Mouse (Mus musculus): Measurements from ENCODE around the gene Pde2a.

Gene Pde2a

DNA sequence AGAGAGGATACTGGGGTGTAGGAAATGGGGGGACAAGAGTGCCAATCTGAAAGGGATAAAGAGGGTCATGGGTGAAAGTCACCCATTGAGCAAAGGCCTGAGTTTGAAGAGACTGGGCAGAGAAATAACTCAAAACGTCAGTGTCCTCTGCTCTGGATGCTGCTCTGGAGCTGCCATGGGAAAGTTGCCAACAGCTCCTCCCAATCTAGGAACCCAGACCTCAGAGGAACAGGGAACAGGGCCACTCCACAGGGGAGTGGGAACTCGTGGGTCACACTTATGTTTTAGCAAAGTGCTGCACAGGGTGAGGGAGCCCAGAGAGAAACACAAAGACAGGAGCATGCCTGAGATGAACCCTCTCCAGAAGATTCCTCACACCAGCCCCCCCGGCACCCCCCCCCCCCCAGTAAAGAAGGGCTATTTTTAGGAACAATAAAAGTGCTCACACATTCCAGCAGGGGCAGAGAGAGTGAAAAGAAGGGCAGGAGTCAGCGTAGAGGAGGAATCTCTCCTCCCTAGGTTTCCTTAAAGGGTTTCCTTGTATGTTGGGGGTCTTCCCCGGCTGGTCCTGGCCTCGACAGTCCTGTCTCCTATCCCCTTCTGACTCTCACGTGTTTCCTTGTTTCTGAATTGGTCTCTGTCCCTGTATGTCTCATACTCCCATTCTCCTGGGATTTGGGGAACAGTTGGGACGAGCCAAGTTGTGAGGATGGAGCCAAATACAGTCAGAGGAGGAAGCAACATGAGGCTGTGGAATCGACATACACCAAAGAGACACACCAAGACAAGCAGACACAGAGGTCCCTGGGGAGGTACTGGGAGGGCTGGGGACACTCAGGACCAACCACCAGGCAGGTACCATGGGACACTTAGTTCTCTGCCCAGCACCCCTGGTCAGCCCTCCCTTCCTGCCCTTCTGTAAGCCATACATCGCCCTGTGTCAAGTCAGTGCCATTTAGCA lies 51.4 kb downstream of the Pde2a start:
- DNase-seq (ENCODE audit: low read depth, low spot score) = no peak

DNA sequence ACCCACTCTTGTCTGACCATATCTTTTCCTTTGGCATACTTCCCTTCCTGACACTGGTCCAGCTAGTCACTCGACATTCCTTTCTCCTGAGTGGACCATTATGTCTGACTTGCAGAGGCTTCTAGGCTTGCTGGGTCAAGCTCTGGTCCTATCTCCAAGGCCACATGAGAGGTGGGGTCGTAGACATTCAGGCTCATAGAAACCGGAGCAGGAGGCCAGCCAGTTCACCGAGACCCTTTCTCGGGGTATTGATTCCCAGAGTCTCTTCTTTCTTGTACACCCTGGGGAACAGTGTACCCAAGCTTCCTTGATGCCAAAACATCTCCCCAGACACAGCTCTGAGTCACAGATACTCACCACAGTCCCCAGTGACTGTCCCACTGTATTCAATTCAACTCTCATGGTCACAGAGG lies 52.9 kb downstream of the Pde2a start:
- no peak for DNase-seq (ENCODE audit: low read depth, low spot score)

DNA sequence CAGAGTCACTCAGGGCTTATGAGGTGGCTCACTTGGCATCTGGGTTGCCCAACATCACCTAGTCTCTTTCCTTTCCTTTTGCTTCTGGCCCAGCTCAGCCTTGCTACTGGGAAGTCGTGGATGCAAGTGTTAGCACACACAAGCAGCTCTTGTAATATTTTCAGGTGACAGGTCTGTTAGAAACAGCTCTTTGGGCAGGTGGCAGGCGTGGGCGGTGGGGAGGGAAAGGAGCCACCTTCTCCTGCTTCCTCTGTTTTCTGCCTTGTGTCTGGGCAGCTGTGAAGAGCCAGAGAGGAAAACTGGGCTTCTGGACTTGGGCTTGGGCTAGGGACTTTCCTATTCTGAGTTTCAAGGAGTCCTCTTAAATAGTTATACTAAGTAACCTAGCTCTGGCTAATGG lies 54.5 kb downstream of the Pde2a start:
- DNase-seq (ENCODE audit: low read depth, low spot score) = no peak

DNA sequence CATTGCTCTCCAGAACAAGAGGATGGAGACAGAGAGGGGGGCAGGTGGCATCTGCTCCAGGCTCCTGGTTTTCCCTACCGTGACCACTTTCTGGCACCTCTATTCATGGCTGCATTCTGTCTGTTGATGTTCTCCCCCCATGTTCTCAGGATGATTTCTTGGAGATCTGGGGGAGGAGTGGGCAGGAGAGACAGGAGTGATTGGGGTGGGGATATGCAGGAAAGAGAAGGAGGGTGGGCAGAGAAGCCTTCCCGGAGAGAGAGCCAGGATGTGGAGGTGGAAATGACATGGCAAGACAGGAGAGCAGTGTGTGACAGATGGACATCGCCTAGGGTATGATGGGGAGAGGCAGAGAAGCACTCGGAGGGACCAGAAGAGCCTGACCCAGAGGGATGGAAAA lies 55.0 kb downstream of the Pde2a start:
- no peak for DNase-seq (ENCODE audit: low read depth, low spot score)

DNA sequence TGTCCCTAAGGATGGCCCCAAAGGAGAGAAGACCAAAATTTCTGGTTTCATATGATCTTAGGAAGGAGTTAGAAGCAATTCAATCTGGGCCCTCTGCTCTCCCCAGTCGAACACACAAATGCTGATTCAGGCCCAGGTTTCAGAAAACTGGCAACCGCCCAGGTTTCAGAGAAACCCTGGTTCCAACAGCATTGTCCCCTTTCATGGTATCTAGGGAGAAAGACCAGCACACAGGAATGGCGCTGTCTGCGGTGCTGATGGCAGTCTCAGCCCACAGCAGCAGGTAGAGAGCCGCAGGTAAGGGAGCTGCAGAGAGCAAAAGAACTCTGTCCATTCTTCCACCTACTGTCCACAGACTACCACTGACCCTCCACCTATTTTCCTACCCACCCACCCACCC lies 55.7 kb downstream of the Pde2a start:
- DNase-seq (ENCODE audit: low read depth, low spot score) = no peak

DNA sequence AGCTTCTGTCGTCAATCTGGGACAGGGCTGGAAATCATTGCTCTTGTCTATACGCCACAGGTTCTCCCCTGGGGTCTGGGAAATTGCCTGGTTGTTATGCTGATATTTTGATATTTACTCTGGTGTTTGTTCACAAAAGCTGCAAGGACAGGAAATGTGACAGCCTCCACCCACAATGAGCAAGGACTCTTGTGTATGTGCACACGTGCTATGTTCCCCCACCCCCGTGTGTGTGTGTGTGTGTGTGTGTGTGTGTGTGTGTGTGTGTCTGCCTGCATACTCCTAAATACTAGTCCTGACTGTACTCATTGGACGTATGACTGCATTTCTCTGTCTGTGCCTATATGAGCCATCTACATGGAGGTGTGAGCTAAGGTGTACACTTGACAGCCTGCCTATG lies 56.6 kb downstream of the Pde2a start:
- no peak for DNase-seq (ENCODE audit: low read depth, low spot score)

DNA sequence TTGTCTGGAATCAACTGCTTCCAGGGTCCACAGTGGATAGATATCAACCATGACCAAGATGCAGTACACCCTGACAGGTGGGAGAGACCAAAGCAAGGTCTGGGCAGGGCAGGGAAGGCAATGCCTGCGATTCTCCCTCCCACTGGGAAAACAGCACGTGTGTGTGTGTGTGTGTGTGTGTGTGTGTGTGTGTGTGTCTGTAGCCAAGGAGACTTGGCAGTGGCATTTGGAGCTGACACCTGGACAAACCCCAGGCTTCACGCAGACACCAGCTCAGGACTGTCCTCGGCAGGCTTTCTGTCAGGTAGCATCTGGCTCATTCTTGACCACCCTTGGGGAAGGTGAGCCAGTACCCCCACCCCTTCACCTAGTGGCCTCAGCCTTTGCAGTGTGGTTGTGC lies 58.4 kb downstream of the Pde2a start:
- no peak for DNase-seq (ENCODE audit: low read depth, low spot score)

DNA sequence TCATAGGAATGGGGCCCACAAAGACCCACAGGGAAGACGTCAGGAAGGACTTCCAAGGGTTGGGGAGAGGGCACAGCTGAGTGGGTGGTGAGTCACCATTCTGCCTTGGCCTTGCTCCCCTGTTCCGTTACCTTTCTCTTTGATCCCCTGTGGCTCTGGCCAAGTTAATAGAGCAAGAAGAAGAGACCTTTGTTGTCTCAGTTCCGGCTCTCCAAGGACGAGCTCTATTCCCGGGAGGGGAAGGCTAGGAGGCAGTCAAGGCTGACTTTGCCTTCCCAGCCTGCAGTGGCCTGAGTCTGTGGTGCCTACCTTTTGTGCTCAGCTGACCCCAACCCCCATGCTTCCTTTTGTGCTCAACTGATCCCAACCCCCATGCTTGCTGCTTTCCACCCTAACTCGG lies 59.2 kb downstream of the Pde2a start:
- DNase-seq (ENCODE audit: low read depth, low spot score) = no peak

DNA sequence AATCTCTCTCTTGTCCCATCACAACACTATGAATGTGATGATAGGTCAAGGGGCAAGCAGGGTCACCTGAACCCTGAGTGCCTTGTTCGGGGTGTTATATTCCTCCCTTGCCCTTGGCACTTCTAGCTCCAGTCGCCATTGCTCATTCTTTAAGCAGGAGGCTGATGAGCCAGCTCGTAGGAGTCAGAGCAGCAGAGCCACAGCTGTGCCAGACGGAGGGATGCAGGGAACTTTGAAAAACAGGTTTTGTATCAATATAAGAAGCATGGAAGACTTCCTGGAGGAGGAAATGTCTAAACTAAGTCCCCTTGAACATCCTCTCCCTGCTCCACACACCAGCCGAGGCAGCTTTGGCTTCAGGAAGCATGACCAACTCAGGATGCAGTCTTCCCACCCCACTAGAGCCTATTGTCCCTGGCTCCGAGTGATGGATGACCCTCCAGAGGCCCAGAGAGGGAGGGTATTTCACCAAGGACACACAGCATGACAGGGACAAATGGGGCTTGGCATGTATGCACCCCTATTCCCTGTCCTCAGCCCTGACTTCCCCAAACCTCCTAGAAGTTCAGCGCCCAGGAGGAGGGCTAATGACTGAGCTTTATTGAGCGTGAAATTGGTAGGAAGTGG lies 60.5 kb downstream of the Pde2a start:
- DNase-seq (ENCODE audit: low read depth, low spot score) = no peak

DNA sequence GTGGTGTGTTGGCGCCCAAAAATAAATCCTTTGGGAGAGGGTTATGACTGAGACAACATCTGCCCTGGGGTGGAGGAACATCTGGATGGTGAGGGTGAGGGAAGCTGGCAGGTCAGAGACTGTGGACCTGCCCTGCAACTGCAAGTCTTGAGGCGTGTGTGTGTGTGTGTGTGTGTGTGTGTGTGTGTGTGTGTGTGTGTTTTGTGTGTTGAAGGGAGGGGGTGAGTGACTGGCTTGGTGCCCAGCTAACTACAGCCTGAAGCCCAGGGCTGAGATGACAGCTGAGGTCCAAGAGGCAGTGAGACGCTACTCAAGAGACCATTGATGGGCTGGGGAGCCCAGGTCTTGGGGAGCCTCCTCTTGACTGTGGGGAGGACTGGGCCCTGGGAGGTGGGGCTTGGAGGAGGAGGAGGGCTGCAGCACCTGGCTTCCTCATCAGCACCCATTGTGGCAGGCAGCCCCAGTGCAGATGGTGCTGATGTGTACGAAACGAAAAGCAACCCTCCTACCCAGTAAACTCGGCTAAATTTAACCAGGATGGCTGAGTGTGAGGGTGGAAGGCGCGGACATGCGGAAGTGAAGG lies 61.1 kb downstream of the Pde2a start:
- no peak for DNase-seq (ENCODE audit: low read depth, low spot score)

DNA sequence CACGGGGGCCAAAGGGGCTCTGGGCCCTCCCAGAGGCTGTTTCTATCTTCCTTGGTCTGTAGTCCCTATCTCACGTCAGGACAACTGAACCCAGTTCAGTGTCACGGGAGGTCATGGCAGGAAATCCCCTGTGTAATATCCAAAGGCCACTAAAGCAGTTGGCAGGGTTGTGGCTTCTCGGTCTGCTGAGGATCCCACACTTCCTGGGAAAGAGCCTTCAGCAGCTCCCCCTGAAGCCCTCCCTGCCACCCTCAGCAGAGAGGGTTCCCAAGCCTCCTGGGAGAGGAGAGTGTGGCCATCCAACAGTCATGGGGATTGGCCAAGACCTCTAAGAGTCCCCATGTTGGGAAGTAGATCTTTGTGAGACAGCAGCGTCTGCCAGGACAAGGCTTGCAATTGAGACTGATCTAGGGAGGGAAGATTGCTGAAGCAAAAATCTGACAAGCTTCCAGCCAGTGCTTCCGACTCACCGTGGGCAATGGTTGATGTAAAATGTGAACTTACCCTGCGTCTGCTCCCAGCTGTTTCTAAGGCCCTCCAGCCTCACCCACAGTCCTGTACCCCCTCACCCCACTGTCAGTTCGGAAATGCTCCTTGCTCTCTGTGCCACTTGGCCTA lies 62.1 kb downstream of the Pde2a start:
- DNase-seq (ENCODE audit: low read depth, low spot score) = no peak

DNA sequence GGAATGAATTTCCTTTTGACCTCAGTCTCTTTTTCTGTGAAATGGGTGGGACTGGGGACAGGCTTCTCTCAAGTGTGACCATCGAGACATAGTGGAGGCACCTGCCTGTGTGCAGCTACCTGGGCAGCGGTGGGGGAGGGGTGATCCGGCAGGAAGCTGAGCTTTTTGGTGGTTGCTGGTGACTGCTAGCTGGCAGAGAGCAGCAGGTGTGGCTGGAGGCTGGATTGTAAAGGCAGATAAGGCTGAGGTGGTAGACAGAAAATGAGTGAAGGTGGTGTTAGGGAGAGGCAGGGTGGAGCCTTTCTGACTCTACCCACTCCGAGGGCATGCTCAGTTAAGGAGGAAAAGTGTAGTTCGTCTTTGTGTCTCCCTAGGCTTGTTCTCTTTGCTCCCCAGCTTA lies 65.6 kb downstream of the Pde2a start:
- DNase-seq (ENCODE audit: low read depth, low spot score) = no peak

DNA sequence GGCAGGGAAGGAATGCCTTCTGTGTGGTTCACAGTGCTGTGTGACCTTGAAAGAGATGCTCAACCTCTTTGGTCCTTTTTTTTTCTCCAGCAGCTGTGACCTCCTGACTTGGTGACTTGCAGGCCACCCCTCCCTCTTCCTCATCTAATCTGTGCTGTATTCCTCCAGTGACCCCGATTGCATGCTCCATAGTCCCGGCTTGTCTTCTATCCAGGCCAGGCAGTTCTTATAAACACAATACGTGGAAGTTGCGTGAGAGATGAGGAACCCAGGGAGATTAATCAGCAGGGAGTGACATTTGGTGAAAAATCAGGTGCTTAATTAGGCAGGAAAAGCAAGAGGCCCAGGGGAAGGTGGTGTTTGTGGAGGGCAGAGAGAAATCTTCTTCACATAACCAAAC lies 69.5 kb downstream of the Pde2a start:
- DNase-seq (ENCODE audit: low read depth, low spot score) = no peak

DNA sequence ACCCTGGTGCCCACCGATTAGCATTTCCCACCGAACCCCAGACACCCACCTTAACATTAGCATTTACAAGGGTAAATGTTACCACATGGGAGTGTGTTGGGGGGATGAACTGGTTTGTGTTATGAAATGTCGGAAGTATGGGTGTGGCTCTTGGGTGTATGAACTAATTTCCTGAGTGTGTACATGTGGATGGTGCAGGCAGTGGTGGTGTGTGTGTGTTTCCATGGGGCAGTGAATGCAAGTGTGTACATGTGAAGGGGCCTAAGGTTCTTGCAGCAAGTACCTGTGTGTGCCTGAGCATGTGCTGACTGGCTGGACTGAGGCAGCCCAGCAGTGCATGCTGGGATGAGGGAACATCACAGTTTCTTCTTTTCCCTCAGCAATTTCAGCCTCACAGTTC lies 76.9 kb downstream of the Pde2a start:
- DNase-seq (ENCODE audit: low read depth, low spot score) = no peak

DNA sequence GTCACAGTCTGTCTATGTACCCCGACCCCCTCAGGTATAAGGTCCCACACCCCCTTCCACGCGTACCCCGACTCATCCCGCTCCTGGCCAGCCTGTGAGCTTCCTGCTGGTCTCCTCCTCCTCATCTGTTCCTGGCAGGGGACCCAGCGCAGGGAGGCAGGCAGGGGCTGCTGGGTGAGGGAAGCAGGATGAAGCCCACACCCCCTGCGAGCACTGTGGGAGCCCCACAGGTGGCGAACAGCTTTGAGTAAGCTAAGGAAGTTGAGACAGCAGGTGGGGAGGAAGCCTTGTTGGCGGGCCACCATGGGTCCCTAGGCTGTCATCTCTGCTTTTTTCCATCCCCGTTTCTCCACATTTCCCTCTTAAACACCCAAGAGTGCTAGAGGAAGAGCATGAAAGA lies 77.8 kb downstream of the Pde2a start:
- no peak for DNase-seq (ENCODE audit: low read depth, low spot score)

DNA sequence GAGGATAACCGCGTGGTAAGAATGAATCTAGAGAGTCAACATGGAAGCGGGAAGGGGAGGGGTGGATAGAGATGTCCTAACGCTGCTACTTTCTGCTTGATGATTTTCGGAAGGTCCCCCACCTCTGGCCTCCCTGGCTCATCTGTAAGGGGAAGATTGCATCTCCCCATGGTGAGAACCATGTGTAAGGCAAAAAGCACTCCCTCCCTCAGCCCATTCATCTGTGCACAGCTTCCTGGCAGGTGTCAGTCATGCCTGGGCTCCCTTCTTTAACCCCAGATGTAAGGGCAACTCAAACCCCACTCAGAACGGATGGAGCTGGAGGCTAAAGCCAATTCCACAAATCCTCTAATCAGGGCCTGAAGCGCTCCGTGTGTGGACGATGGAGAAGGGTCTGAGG lies 78.2 kb downstream of the Pde2a start:
- no peak for DNase-seq (ENCODE audit: low read depth, low spot score)

DNA sequence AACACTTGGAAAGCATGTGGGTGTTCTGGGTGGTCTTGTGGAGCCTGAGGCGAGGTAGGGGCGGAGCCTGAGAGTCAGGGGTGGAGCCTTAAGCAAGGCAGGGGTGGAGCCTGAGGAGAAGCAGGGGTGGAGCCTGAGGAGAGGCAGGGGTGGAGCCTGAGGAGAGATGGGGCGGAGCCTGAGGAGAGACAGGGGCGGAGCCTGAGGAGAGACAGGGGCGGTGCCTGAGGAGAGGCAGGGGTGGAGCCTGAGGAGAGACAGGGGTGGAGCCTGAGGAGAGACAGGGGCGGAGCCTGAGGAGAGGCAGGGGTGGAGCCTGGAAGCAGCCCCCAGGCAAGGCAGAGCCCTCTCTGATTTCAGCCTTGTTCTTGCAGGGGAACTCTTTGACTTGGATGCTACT lies 79.7 kb downstream of the Pde2a start:
- no peak for DNase-seq (ENCODE audit: low read depth, low spot score)

DNA sequence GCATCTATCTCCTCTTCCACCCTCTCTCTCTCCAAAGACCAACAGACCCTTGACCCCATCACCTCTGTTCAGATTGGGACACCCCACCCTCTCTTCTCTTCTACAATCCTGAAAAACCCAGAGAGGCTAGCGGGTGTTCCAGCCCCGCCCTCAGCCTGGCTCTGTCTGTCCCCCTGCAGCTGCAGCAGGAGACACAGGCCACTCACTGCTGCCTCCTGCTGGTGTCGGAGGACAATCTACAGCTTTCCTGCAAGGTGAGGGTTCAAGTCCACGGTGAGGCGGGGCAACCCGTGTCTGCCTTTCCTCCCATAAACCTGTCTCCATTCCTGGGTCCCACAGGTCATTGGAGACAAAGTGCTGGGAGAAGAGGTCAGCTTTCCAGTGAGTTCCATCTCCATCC lies 80.2 kb downstream of the Pde2a start:
- no peak for DNase-seq (ENCODE audit: low read depth, low spot score)

DNA sequence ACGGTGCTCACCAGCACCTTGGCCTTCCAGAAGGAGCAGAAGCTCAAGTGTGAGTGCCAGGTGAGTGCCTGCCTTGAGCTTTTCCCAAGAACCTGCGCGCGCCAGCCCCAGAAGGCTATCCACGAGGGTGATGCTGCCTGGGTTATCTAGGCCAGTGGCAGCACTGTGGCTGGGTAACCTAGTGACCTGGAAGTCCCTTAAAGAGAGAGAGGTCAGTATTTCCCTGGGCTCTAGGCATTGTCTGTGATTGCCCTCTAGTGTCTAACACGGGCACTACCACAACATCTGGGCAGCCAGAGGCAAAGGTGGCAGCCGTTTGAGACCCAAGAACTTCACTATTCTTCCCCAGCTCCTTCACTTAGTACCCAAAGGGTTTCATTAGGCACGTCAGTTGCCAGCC lies 81.9 kb downstream of the Pde2a start:
- DNase-seq (ENCODE audit: low read depth, low spot score) = peak; percentile 65

DNA sequence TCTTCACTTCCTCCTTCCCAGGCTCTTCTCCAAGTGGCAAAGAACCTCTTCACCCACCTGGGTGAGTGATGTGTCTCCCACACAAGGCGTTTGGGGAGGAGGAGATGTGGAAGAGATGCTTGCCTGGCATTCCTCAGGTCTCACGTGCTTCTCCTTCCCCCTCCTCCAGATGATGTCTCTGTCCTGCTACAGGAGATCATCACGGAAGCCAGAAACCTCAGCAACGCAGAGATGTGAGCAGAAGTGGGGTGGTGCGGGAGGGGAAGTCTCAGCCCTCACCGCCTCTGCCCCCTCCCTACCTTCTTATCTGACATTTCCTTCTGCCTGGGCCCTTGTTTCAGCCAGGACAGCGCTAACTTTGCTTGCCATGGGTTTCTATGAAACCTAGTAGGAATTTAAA lies 82.3 kb downstream of the Pde2a start:
- no peak for DNase-seq (ENCODE audit: low read depth, low spot score)

DNA sequence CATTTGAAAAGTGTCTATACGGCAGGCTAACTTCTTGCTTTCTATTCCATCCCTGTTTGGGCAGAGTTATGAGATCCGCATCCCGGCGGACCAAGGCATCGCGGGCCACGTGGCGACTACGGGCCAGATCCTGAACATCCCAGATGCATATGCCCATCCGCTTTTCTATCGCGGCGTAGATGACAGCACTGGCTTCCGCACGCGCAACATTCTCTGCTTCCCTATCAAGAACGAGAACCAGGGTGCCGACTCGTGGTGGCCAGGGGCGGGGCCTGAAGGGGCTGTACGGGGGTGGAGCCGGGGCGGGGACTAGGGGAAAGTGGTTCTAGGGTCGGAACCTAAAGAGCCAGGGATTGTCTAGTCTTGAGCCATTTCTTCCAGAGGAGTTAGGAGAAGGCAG lies 83.0 kb downstream of the Pde2a start:
- no peak for DNase-seq (ENCODE audit: low read depth, low spot score)

DNA sequence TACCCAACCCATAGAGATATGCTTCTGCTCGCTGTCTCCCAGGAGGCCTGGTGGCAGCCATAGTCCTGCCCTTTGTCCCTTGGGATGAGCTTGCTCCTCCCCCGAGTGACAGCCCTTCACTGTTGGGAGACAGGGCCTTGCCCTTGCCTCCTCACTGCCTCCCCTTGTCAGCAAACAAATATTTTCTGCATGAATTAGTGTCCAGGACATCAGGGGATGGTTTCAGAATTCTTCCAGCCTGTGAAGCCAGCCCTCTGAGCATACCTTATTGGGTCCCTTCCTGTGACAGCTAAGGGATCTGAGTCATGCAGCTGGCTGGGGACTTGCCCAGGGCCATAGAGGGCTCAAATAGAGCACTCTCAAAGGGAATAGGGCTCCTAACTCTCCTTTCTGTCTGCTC lies 87.7 kb downstream of the Pde2a start:
- no peak for DNase-seq (ENCODE audit: low read depth, low spot score)

DNA sequence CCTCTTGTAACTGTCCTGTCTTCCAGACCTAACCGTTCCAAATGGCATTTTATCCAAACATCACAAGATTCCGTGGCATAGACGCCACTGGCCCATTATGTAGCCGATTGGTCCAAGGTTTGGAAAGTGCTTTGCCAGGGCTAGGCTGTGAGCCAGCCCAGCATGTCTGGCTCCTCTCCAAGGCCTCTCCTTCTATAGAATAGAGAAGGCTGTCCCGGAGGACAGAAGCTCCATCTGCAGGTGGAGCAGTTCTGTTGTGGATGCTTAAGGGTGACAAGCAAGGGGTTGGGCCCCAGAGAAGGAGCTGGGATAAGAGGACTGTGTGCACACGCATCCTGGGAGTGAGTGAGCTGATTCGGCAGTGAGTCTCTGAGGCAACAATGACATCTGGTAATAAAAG lies 92.2 kb downstream of the Pde2a start:
- no peak for DNase-seq (ENCODE audit: low read depth, low spot score)
